Mouse (Mus musculus) neural tube, embryonic 15.5 days (tissue): ENCODE results near the gene Zfp661. TPM values are rescaled to one million over a fixed set of nuclear protein-coding genes. Genes with fewer than 3 reads are reported as not detected.

Experiments used
- ATAC-seq: fragments of 200-750 bp; cut with Nextera tagmentation; 2 replicates; pipeline ENCODE4 v1.8.0; 2017; ENCODE audit warnings: mild to moderate bottlenecking, moderate TSS enrichment, moderate library complexity; ENCODE audit not compliant: low FRiP score
- H3K27ac ChIP-seq: fragments of 300-500 bp; sonication (generic); replicated peaks from 2 replicates; pipeline ENCODE4 v1.5.1; 2015; ENCODE audit warnings: mild to moderate bottlenecking, inconsistent platforms
- H3K27me3 ChIP-seq: fragments of 300-500 bp; sonication (generic); replicated peaks from 2 replicates; pipeline ENCODE4 v1.6.1; 2015; ENCODE audit warnings: inconsistent platforms
- H3K36me3 ChIP-seq: fragments of 300-500 bp; sonication (generic); 2 replicates; pipeline ENCODE4 v1.6.1; 2015; ENCODE audit warnings: inconsistent platforms
- H3K4me1 ChIP-seq: fragments of 300-500 bp; sonication (generic); 2 replicates; pipeline ENCODE4 v1.6.1; 2015; ENCODE audit warnings: inconsistent platforms
- H3K4me2 ChIP-seq: fragments of 300-500 bp; sonication (generic); 2 replicates; pipeline ENCODE4 v1.6.1; 2015; ENCODE audit warnings: inconsistent platforms, mild to moderate bottlenecking, moderate library complexity
- H3K4me3 ChIP-seq: fragments of 300-500 bp; sonication (generic); replicated peaks from 2 replicates; pipeline ENCODE4 v1.5.1; 2015; ENCODE audit warnings: mild to moderate bottlenecking, inconsistent platforms
- H3K9ac ChIP-seq: fragments of 300-500 bp; sonication (generic); replicated peaks from 2 replicates; pipeline ENCODE4 v1.6.1; 2015; ENCODE audit warnings: mild to moderate bottlenecking, inconsistent platforms
- H3K9me3 ChIP-seq: fragments of 300-500 bp; sonication (generic); replicated peaks from 2 replicates; pipeline ENCODE4 v1.6.1; 2016; ENCODE audit warnings: inconsistent platforms
- WGBS: fragments of 180-500 bp; shearing (Covaris S2); methylation state at CpG from one replicate; pipeline ENCODE4 v1.1.7; 2015; ENCODE audit warnings: mixed read lengths; 5-methylcytosine and 5-hydroxymethylcytosine counted together
- polyA plus RNA-seq: library from polyadenylated mRNA; unstranded; fragments of >200 nt; fragmentation: Nextera tagmentation; extraction: Ambion mirVana; gene quantifications from 2 replicates; pipeline ENCODE4 v1.2.1, GENCODE M21; 2015

Gene Zfp661
- polyA plus RNA-seq, 1 experiment from 2014 or later: 6.5 TPM

DNA sequence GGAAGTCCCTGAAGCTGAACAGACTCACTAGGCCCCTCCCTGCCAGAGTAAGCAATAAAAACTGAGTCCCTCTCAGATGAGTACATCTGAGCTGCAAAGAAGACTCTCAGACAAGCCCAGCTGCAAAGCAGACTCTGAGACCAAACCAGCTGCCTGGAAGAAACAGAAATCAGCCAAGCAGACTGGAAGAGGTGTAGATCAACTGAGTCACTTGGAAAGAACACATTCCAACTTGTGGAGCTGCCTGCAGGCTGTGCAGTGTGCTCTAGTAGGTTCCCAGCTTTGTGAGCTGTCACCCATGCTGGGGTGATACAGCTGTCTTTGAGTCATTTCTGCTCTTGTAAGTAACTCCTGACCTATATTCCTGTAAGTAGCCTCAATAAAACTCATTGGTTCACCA, 37.2 kb downstream of the Zfp661 start:
- H3K27ac ChIP-seq: no peak overlapping the region
- H3K4me2 ChIP-seq: no peak overlapping the region
- H3K36me3 ChIP-seq: no peaks in the 10 kb centered on the region
- no peaks in the 10 kb centered on the region for H3K9me3 ChIP-seq
- ATAC-seq: no peak
- H3K9ac ChIP-seq: no peak overlapping the region
- no peak overlapping the region for H3K4me3 ChIP-seq
- no peaks in the 10 kb centered on the region; the same call in none of the 2 replicates for H3K27me3 ChIP-seq
- no peaks in the 10 kb centered on the region for H3K4me1 ChIP-seq

DNA sequence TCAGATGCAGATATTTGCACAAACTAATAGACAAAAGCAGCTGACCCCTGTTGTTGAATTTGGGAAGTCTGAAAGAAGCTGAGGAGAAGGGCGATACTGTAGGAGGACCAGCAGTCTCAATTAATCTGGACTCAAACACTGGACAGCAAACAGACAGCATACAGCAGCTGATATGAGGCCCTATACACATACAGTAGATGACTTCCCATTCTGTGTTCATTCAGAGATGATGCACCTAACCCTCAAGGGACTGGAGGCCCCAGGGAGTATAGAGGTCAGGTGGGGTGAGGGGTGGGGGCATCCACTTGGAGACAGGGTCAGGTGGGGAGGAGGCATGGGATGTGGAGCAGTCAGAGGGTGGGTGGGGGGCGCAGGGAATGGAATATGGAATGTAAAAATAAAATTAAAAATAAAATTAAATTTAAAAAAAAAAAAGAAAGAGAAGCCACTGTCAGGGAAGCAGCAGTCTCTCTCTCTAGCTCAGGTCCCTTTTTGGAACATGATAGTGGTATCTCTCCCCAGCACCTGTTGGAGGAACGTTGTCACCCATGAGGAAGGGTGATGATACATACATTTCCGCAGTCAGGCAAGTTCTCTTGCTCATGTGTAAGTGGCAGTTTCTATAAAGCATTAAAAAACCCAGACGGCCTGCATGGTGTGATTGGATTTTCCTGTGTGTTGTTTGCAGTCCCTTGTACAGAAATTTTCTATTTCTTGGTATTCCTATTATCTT, 38.4 kb downstream of the Zfp661 start:
- WGBS: 82% methylated on average over 5 of the region's 5 CpGs
- Histone ChIP-seq H3K4me2 (no peak overlapping the region), H3K9ac (no peak overlapping the region), H3K27me3 (peaks cover under 1% of the 10 kb centered on the region), H3K4me1 (no peaks in the 10 kb centered on the region), H3K36me3 (no peaks in the 10 kb centered on the region), H3K9me3 (no peaks in the 10 kb centered on the region), H3K27ac (no peak overlapping the region), H3K4me3 (no peak overlapping the region)
- ATAC-seq: no peak

DNA sequence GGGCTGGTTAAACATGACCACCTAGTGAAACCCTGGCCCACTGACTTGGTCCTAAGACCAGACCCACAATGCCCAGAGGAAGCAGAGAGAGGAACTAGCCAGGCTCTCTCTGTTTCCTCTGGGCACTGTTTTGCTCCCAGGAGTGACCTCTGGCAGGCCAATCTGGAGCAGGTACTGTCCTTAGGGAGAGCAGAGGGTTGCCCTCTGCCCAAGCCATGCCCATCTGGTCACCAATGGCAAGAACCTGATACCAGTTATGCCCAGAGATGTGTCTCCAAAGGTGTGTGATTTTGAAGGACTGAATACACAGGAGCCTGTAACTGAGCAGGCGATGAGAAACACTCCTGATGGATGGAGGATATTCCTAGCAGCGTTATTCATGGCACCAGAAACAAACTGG, 45.2 kb downstream of the Zfp661 start:
- H3K9me3 ChIP-seq: no peaks in the 10 kb centered on the region
- no peak for ATAC-seq
- H3K27me3 ChIP-seq: peaks cover 59% of the 10 kb centered on the region
- no peak overlapping the region for H3K4me3 ChIP-seq
- H3K27ac ChIP-seq: no peak overlapping the region
- H3K4me1 ChIP-seq: peaks cover 6% of the 10 kb centered on the region
- H3K9ac ChIP-seq: no peak overlapping the region
- WGBS: 88% methylated on average over 2 of the region's 2 CpGs
- no peaks in the 10 kb centered on the region for H3K36me3 ChIP-seq
- H3K4me2 ChIP-seq: no peak overlapping the region

DNA sequence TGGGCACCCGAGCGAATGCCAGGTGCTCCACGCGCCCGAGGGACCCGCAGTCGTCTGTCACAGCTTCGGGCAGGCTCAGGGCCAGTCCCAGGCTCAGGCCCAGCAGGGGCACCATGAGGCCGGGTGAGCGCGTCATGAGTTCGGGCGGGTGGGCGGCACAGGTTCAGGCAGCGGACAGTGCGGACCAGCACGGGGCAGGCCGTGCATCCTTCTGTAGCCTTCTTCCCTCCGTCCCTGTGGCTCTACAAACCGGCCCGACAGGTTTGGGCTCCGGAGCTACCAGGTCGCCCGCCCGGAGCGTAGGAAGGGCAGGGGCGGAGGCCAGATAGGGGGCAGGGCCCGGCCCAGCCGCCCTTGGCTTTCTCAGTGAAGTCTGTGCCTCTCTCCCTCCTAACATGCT, 45.7 kb downstream of the Zfp661 start, which contains the start of gene Prom2:
Prom2 (minus strand) TSS at position 283 of the 400 bp plus-strand sequence.
- H3K4me2 ChIP-seq: peak within 1 kb of the TSS; percentile 41
- no peak for ATAC-seq
- no peak within 1 kb of the TSS for H3K27ac ChIP-seq
- no peak within 1 kb of the TSS for H3K9ac ChIP-seq
- WGBS: 5% methylated on average over 29 of the region's 29 CpGs
- no peaks in the 10 kb centered on the region for H3K36me3 ChIP-seq
- H3K27me3 ChIP-seq: peaks cover 59% of the 10 kb centered on the region
- H3K9me3 ChIP-seq: no peaks in the 10 kb centered on the region
- peaks cover 6% of the 10 kb centered on the region for H3K4me1 ChIP-seq
- peak within 1 kb of the TSS; percentile 10; the same call in 1 of the 2 replicates for H3K4me3 ChIP-seq

DNA sequence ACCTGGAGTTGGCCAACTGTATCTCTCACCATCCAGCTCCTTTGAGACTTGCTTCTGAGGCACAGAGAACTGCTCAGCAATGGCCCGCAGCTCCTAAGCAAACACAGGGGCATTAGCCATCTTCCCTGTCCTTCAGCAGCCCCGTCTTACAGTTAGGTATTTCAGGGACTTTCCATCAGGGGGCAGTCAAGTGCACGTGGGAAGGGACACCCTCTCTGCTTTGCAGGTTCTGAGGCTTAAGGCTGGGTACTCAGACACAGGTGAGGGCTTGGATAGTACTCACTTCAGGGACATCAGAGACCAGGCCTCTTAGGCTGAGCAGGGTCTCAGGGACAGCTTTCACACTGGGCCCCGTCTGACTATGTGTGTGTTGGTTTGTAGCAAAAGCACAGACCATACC, 47.4 kb downstream of the Zfp661 start:
- no peaks in the 10 kb centered on the region for H3K36me3 ChIP-seq
- peaks cover 6% of the 10 kb centered on the region for H3K4me1 ChIP-seq
- 33% methylated on average over 4 of the region's 4 CpGs for WGBS
- peaks cover 59% of the 10 kb centered on the region for H3K27me3 ChIP-seq
- no peak for ATAC-seq
- no peak overlapping the region for H3K9ac ChIP-seq
- no peak overlapping the region for H3K27ac ChIP-seq
- H3K4me3 ChIP-seq: no peak overlapping the region
- no peak overlapping the region for H3K4me2 ChIP-seq
- H3K9me3 ChIP-seq: no peaks in the 10 kb centered on the region

DNA sequence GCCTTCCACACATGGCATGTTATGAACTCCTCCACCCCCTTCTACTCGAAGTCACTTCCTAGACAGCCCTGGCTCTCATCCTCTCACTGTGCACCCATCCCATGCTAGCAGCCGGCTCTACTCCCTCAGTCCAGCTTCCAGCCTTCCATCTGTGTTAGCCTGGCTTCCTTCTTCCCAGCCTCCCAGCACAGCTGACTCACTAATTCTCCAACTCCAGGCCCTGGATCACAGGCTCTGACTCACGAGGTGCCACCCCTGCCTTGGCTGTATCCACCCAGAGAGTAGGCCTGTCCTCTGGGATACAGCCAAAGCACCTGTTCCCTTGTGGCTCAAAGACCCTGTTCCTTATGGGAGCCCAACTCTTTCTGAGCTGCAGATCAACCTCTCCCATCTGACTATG, 49.3 kb downstream of the Zfp661 start:
- no peak overlapping the region for H3K9ac ChIP-seq
- H3K4me3 ChIP-seq: no peak overlapping the region
- peaks cover 52% of the 10 kb centered on the region for H3K27me3 ChIP-seq
- ATAC-seq: no peak
- H3K27ac ChIP-seq: no peak overlapping the region
- H3K36me3 ChIP-seq: no peaks in the 10 kb centered on the region
- peaks cover 6% of the 10 kb centered on the region for H3K4me1 ChIP-seq
- WGBS: 73% methylated on average over 3 of the region's 3 CpGs
- no peak overlapping the region for H3K4me2 ChIP-seq
- H3K9me3 ChIP-seq: no peaks in the 10 kb centered on the region

DNA sequence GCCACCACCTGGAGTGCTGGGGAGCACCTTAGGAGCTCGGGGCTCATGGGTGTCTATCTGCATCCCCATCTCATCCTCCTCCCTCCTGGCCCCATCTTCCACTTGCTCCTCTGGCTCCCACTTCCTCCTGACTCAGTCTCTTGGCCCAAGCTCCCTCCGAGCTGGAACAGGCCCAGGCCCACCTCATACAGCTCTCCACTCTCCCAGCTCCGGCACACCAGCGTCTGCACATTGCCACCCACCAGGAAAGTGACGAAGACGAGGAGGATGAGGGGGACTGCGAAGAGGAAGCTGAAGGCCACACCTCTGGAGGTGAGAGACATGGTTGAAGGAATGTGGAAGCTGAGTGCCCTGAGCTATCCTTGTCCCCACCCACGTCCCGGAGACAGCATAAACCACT, 51.5 kb downstream of the Zfp661 start:
- Histone ChIP-seq H3K27ac (no peak overlapping the region), H3K9me3 (no peaks in the 10 kb centered on the region), H3K4me2 (no peak overlapping the region), H3K27me3 (peaks cover 30% of the 10 kb centered on the region), H3K4me1 (no peaks in the 10 kb centered on the region), H3K9ac (no peak overlapping the region), H3K36me3 (no peaks in the 10 kb centered on the region), H3K4me3 (no peak overlapping the region)
- 83% methylated on average over 9 of the region's 9 CpGs for WGBS
- no peak for ATAC-seq

DNA sequence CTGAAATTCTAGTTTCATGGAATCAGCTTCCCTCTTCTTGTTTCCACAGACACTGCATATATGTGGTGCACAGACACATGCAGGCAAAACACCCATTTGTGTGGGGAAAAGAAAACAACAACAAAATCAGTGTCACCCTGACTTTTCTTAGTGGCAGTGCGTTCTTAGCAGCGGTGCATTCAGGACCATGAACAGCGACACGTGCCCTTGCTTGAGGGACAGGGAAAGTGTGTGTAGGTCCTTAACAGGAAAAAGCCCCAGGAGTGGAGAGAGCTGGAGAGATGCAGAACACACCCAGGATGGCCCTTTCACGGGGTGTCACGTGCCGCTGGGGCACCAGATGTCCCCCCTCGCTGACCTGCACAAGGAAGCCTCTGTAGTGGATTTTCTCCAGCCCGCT, 54.5 kb downstream of the Zfp661 start:
- no peak overlapping the region for H3K9ac ChIP-seq
- peaks cover 3% of the 10 kb centered on the region; the same call in 1 of the 2 replicates for H3K27me3 ChIP-seq
- H3K36me3 ChIP-seq: no peaks in the 10 kb centered on the region
- 13% methylated on average over 9 of the region's 9 CpGs for WGBS
- H3K4me2 ChIP-seq: no peak overlapping the region
- ATAC-seq: no peak
- no peaks in the 10 kb centered on the region for H3K4me1 ChIP-seq
- no peak overlapping the region for H3K27ac ChIP-seq
- H3K9me3 ChIP-seq: no peaks in the 10 kb centered on the region
- H3K4me3 ChIP-seq: no peak overlapping the region

DNA sequence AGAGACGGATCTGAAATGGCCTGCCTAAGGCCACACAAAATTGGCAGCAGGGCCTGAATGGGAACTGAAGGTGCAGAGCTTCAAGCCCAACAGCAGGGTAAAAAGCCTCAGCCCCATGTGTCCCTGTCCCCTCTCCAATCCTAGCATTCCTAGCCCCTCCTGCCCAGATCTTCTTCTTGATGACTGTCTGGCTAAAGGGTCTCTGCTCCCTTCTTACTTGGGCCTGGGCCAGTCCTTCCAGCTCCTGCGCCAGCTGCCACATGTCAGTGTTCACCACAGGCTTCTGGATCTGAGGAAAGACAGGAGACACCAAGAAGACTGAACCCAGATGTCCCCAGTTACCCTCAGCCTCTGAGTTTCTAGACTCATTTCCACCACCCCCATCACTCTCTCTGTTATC, 55.3 kb downstream of the Zfp661 start:
- 88% methylated on average over 2 of the region's 2 CpGs for WGBS
- Histone ChIP-seq H3K27ac (no peak overlapping the region), H3K4me3 (no peak overlapping the region), H3K9ac (no peak overlapping the region), H3K4me2 (no peak overlapping the region), H3K9me3 (no peaks in the 10 kb centered on the region), H3K36me3 (no peaks in the 10 kb centered on the region), H3K4me1 (no peaks in the 10 kb centered on the region), H3K27me3 (peaks cover 3% of the 10 kb centered on the region; the same call in 1 of the 2 replicates)
- no peak for ATAC-seq

DNA sequence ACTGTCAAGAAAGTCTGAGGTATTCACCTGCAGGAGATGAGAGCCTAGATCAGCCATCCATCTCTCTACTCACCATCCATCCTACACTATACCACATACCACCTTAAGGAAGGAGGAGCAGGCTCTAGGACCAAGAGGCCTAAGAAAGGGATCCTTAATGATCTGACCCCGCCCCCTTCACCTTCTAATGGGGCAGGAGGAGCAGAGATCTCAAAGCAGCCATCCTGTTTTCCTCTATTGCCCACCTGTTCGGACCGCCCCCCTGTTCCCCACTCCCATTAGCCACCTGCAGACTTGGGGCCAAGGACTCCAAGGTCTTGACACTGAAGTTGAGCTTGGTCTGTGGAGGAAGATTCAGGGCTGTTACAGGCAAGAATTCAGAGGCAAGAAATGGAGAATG, 56.5 kb downstream of the Zfp661 start:
- peaks cover 3% of the 10 kb centered on the region; the same call in 1 of the 2 replicates for H3K27me3 ChIP-seq
- H3K9me3 ChIP-seq: no peaks in the 10 kb centered on the region
- ATAC-seq: no peak
- H3K4me2 ChIP-seq: no peak overlapping the region
- no peak overlapping the region for H3K27ac ChIP-seq
- no peak overlapping the region for H3K4me3 ChIP-seq
- H3K4me1 ChIP-seq: no peaks in the 10 kb centered on the region
- no peak overlapping the region for H3K9ac ChIP-seq
- no peaks in the 10 kb centered on the region for H3K36me3 ChIP-seq
- 55% methylated on average over 3 of the region's 3 CpGs for WGBS

DNA sequence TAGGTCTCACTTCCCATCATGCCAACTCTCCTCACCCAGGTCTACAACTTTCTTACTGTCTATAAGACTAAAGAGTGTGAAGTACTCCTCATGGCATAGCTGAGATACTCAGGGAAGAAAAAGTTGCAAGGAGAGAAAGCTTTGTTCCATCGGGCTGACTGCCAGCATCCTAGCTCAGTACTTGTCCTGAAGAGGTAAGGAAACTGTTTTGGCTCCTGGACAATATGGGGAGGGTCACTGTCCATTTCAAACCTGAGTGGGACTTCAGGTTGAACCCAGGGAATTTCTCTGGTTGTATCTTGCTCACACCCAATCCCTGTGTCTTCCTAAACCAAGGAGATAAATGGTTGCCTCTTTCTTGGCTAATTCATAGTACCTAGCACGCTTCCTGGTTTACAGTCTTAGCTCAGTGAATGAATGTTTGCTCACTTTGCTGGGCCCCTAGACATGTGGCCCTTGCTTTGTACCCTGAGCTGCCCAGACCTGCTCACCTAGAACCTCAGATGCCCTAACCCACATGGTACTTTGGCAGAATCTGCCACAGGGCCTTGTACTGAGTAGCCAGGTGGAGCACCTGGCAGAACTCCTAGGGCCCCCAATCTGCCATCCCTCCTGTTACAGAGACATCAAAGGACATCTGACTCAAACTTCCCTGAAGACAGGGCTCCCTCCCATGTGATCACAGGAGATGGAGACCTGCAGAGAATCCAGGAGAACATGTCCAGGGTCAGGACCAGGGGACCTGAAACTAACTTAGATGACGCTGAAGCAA, 61.7 kb downstream of the Zfp661 start:
- Histone ChIP-seq H3K9me3 (no peaks in the 10 kb centered on the region), H3K4me2 (no peak overlapping the region), H3K36me3 (no peaks in the 10 kb centered on the region), H3K9ac (no peak overlapping the region), H3K27me3 (no peaks in the 10 kb centered on the region), H3K4me1 (peaks cover 32% of the 10 kb centered on the region), H3K27ac (no peak overlapping the region), H3K4me3 (no peak overlapping the region)
- ATAC-seq: no peak
- 78% methylated on average over 3 of the region's 3 CpGs for WGBS
